Mouse (Mus musculus) limb, embryonic 11.5 days (tissue): Measurements from ENCODE around the gene Mfsd4b5. TPM values are rescaled to one million over a fixed set of nuclear protein-coding genes. Genes with fewer than 3 reads are reported as not detected.
A peak's percentile ranks its signal among the peaks of the same experiment; 100 is the strongest.

Experiments used
- ATAC-seq: fragments of 200-750 bp; cut with Nextera tagmentation; 2 replicates; pipeline ENCODE4 v1.8.0; 2017; ENCODE audit warnings: low read depth; ENCODE audit not compliant: insufficient number of reproducible peaks, low FRiP score, low TSS enrichment
- DNase-seq: peaks from one replicate; pipeline ENCODE4 v3.0.0-alpha.2; 2015; ENCODE audit warnings: low spot score
- H3K27ac ChIP-seq: fragments of 300-500 bp; sonication (generic); replicated peaks from 2 replicates; pipeline ENCODE4 v1.5.1; 2014; ENCODE audit warnings: low read depth, mild to moderate bottlenecking, low read length
- H3K27me3 ChIP-seq: fragments of 300-500 bp; sonication (generic); 2 replicates; pipeline ENCODE4 v1.6.1; 2014; ENCODE audit warnings: mild to moderate bottlenecking, low read length, mixed read lengths; ENCODE audit not compliant: control insufficient read depth, insufficient read depth
- H3K36me3 ChIP-seq: fragments of 300-500 bp; sonication (generic); 2 replicates; pipeline ENCODE4 v1.6.1; 2014; ENCODE audit warnings: mild to moderate bottlenecking, low read length, moderate library complexity, mixed read lengths; ENCODE audit not compliant: control insufficient read depth, insufficient read depth
- H3K4me1 ChIP-seq: fragments of 300-500 bp; sonication (generic); 2 replicates; pipeline ENCODE4 v1.6.1; 2014; ENCODE audit warnings: low read length, mixed read lengths; ENCODE audit not compliant: control insufficient read depth, insufficient read depth
- H3K4me2 ChIP-seq: fragments of 300-500 bp; sonication (generic); 2 replicates; pipeline ENCODE4 v1.6.1; 2014; ENCODE audit warnings: low read depth, mild to moderate bottlenecking, moderate library complexity; ENCODE audit not compliant: severe bottlenecking
- H3K4me3 ChIP-seq: fragments of 300-500 bp; sonication (generic); 2 replicates; pipeline ENCODE4 v1.5.1; 2014; ENCODE audit warnings: low read depth, low read length
- H3K9ac ChIP-seq: fragments of 300-500 bp; sonication (generic); 2 replicates; pipeline ENCODE4 v1.6.1; 2014; ENCODE audit warnings: mild to moderate bottlenecking, low read length
- H3K9me3 ChIP-seq: fragments of 300-500 bp; sonication (generic); 2 replicates; pipeline ENCODE4 v1.6.1; 2016; ENCODE audit warnings: low read length; ENCODE audit not compliant: control insufficient read depth
- WGBS: fragments of 180-500 bp; shearing (Covaris S2); extraction: QIAGEN DNeasy Blood & Tissue Kit; methylation state at CpG from one replicate; pipeline ENCODE4 v1.1.7; 2014; 5-methylcytosine and 5-hydroxymethylcytosine counted together
- polyA plus RNA-seq: library from polyadenylated mRNA; unstranded; fragments of >200 nt; fragmentation: Nextera tagmentation; extraction: Ambion mirVana; gene quantifications from 2 replicates; pipeline ENCODE4 v1.2.1, GENCODE M21; 2014

The Mfsd4b5 gene
- polyA plus RNA-seq: 0.08 and 0.09 TPM in 2 replicates

DNA sequence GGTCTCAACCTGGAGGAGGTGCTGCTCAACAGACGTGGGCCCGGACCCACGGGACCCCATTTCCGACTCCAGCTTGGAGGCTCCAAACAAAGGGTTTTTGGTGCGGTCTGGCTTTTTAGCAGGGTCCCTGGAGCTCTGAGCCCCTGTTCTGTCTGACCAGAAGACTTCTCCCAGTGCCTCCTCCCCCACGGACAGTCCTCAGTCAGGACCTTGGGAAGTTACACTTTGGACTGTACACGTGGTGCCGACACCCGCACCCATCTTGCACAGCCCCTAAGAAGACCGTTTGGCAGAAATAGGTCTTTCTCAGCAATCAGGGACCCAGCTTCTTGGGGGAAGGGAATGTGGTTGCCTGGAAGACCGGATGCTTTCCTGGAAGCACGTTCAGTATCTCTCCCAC is at the start of gene Mfsd4b5:
TSS of gene Mfsd4b5 (minus strand) at position 181 of the 400 bp plus-strand sequence.
- Histone ChIP-seq H3K9ac (no peak within 1 kb of the TSS), H3K4me2 (no peak within 1 kb of the TSS), H3K36me3 (no peaks in the 10 kb centered on the region), H3K9me3 (no peaks in the 10 kb centered on the region), H3K27me3 (no peaks in the 10 kb centered on the region), H3K27ac (no peak within 1 kb of the TSS), H3K4me1 (no peaks in the 10 kb centered on the region), H3K4me3 (no peak within 1 kb of the TSS)
- DNase-seq (no peak), ATAC-seq (no peak)
- WGBS: 91% methylated on average over 12 of the region's 12 CpGs

DNA sequence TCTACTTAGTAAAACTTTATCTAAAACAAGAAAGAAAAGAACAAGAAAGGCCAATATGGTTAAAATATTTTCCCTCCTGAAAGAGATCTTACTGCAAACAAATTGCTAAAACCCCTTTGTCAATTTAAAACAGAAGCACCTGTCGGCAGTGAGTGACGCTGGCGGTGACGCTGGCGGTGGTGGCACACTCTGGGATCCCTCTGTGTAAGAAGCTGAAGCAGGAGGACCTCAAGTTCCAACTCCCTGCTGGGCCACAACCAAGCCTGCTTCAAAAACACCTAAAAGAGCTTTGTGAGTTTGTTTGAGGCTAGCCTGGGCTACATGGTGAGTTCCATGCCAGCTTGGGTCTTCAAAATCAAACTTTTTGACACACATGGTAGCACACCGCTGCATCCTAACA is 48.5 kb upstream of the Mfsd4b5 start:
- Histone ChIP-seq H3K9ac (no peak overlapping the region), H3K4me2 (no peak overlapping the region), H3K27me3 (no peaks in the 10 kb centered on the region), H3K9me3 (no peaks in the 10 kb centered on the region), H3K4me1 (no peaks in the 10 kb centered on the region), H3K27ac (no peak overlapping the region), H3K36me3 (no peaks in the 10 kb centered on the region), H3K4me3 (no peak overlapping the region)
- DNase-seq: no peak
- 93% methylated on average over 6 of the region's 6 CpGs for WGBS
- no peak for ATAC-seq

DNA sequence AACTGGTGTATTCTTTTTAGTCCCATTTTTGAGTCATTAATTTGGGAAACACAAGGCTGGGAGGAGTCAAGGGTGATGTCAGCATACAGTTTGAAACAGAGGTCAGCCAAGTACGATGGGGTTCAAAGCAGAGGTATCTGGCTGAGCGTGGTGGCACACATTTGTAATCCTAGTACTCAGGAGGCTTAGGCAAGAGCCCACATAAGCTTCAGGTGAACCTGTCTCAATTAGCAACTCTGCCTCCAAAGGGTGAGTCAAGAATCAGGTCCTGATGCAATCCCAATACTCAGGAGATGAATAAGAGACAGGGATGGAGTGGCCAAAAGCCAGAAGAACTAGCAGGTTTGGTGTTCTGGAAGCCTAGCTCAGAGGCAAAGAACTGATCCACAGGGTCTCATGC is 46.5 kb upstream of the Mfsd4b5 start:
- H3K27ac ChIP-seq: no peak overlapping the region
- H3K4me1 ChIP-seq: no peaks in the 10 kb centered on the region
- H3K4me3 ChIP-seq: no peak overlapping the region
- H3K9ac ChIP-seq: no peak overlapping the region
- DNase-seq (no peak), ATAC-seq (no peak)
- H3K27me3 ChIP-seq: no peaks in the 10 kb centered on the region
- no peak overlapping the region for H3K4me2 ChIP-seq
- WGBS: 86% methylated on average over 2 of the region's 2 CpGs
- no peaks in the 10 kb centered on the region for H3K9me3 ChIP-seq
- no peaks in the 10 kb centered on the region for H3K36me3 ChIP-seq

DNA sequence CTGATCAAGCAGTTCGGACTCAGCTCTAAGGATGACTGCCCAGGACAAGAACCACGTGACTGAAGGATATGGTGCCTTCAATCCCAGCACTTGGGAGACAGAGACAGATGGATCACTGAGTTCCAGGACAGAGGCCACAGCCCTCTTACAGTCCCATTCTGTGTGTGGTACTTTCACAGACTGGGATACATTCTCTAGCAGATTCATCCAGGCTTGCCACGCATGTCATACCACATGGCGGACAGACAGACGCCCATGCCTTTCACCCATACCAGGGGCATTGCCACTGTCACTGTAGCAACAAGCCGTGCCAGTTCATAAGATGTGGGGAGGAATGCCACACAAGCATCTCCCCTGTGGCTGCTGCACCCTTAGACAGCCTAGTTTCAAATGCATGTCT is 44.3 kb upstream of the Mfsd4b5 start:
- DNase-seq (no peak), ATAC-seq (no peak)
- Histone ChIP-seq H3K4me3 (no peak overlapping the region), H3K27ac (no peak overlapping the region), H3K4me2 (no peak overlapping the region), H3K27me3 (no peaks in the 10 kb centered on the region), H3K36me3 (no peaks in the 10 kb centered on the region), H3K9me3 (no peaks in the 10 kb centered on the region), H3K9ac (no peak overlapping the region), H3K4me1 (no peaks in the 10 kb centered on the region)
- WGBS: 91% methylated on average over 6 of the region's 6 CpGs

DNA sequence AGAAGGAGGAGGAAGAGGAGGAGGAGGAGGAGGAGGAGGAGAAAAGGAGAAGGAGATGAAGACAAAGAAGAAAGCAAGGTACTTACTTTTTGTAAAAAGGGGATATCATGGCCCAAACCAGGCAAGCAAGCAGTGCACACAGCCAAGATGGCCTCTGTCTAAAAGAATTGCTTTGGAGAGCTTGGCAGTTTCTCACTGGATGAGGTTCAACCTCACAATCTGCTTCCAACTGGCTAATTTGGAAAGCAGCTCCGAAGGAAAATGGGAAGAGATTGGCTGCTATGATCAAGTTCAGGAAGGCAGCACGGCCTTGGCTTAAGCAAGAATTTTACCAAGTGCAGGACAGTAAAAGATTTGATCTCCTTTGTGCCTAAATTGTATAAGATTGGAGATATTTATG is 43.2 kb upstream of the Mfsd4b5 start:
- H3K27ac ChIP-seq: no peak overlapping the region
- no peaks in the 10 kb centered on the region for H3K36me3 ChIP-seq
- no peak overlapping the region for H3K4me3 ChIP-seq
- H3K9ac ChIP-seq: no peak overlapping the region
- no peaks in the 10 kb centered on the region for H3K27me3 ChIP-seq
- no peaks in the 10 kb centered on the region for H3K9me3 ChIP-seq
- WGBS: 85% methylated on average over 2 of the region's 2 CpGs
- no peak overlapping the region for H3K4me2 ChIP-seq
- DNase-seq: no peak
- no peak for ATAC-seq
- no peaks in the 10 kb centered on the region for H3K4me1 ChIP-seq

DNA sequence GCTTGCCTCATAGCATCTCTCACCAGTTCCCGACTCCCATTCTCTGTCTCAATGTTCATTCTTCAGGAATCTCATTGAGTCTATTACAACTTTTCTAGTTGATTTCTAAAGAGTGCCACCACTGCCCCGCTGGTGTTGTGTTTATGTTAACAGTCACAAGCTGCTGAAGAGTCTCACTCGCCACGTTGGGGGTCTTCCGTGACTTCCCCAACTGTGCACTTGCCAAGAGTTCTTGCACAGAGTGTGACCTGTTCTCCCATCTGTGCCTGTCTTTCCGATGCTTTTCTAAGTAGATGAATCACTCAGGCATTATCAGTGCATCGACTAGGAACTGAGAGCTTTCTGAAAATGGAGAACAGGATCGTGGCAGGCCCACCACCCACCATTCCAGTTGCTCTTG is 41.6 kb upstream of the Mfsd4b5 start:
- DNase-seq (no peak), ATAC-seq (no peak)
- no peak overlapping the region for H3K27ac ChIP-seq
- H3K4me1 ChIP-seq: no peaks in the 10 kb centered on the region; the same call in 1 of the 2 replicates
- no peaks in the 10 kb centered on the region for H3K27me3 ChIP-seq
- H3K4me3 ChIP-seq: no peak overlapping the region
- WGBS: 88% methylated on average over 8 of the region's 8 CpGs
- H3K9me3 ChIP-seq: no peaks in the 10 kb centered on the region
- no peaks in the 10 kb centered on the region for H3K36me3 ChIP-seq
- no peak overlapping the region for H3K4me2 ChIP-seq
- no peak overlapping the region for H3K9ac ChIP-seq

DNA sequence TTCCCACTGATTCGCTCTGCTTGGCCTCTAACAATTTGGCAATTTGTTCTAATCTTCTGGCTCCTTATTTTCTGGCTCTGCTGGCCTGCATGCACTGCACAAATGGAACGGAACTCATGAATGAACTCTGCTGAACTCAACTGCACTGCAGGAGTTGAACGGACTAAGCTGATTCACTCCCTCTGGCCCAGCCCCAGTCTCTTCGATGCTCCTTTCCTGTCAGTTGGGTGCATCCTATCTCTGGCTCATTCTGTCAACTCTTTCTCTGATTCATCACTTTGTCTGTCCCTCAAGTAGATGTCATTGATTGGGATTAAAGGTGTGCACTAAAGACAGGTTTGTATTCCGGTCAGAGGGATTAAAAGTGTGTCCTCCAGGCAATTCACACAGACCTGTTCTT is 40.1 kb upstream of the Mfsd4b5 start:
- H3K27me3 ChIP-seq: no peaks in the 10 kb centered on the region
- H3K4me3 ChIP-seq: no peak overlapping the region
- DNase-seq (no peak), ATAC-seq (no peak)
- no peak overlapping the region for H3K9ac ChIP-seq
- no peak overlapping the region for H3K27ac ChIP-seq
- no peaks in the 10 kb centered on the region; the same call in 1 of the 2 replicates for H3K4me1 ChIP-seq
- no peaks in the 10 kb centered on the region for H3K9me3 ChIP-seq
- no peak overlapping the region for H3K4me2 ChIP-seq
- WGBS: 96% methylated on average over 5 of the region's 5 CpGs
- H3K36me3 ChIP-seq: no peaks in the 10 kb centered on the region

DNA sequence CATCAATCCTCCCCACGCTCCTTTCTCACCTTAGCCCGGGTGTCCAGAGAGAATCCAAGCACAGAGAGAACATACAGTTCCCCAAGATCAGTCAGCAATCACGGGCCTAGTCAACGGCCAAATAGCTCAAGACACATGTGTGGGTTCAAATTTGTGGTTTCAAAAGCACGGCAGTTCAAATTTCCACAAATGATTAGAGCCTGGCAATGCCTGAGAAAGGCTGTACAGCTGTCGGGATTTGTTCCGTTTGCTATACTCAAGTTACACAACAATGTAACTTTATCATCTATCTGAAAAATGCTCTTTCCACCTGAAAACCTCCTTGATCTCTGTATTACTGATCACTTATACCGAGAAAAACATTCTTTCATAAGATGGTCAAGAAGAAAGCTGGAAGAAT is 39.1 kb upstream of the Mfsd4b5 start:
- ATAC-seq: no peak

More for the DNA sequence above, 39.1 kb upstream of the Mfsd4b5 start:
- Histone ChIP-seq H3K9ac (peak overlapping the region; percentile 35; the same call in 1 of the 2 replicates), H3K4me3 (peak overlapping the region; percentile 63; the same call in 1 of the 2 replicates), H3K27ac (no peak overlapping the region; the same call in 1 of the 2 replicates), H3K36me3 (no peaks in the 10 kb centered on the region), H3K4me1 (no peaks in the 10 kb centered on the region; the same call in 1 of the 2 replicates), H3K27me3 (no peaks in the 10 kb centered on the region), H3K4me2 (peak overlapping the region; percentile 95), H3K9me3 (no peaks in the 10 kb centered on the region)
- 54% methylated on average over 8 of the region's 8 CpGs for WGBS
- no peak for DNase-seq
